Mouse (Mus musculus) CH12.LX (cell line): ENCODE results near the gene Dlg2. TPM values are rescaled to one million over a fixed set of nuclear protein-coding genes. Genes with fewer than 3 reads are reported as not detected.

Experiments used
- DNase-seq: peaks from one replicate; pipeline ENCODE4 v3.0.0-alpha.2; 2013; ENCODE audit errors: extremely low read depth
- H3K27ac ChIP-seq: 2 replicates; pipeline ENCODE4 v1.5.1; 2012; ENCODE audit warnings: low read depth, mild to moderate bottlenecking, control low read depth, moderate library complexity; ENCODE audit not compliant: insufficient read depth
- H3K27me3 ChIP-seq: replicated peaks from 2 replicates; pipeline ENCODE3; 2012; ENCODE audit warnings: inconsistent platforms
- H3K36me3 ChIP-seq, 2 experiments: replicated peaks in 1 of 2; 2 replicates each; pipeline versions ENCODE3 to v1.6.1; 2012; ENCODE audit warnings: inconsistent platforms in 1 of 2, low read length in 1 of 2, mild to moderate bottlenecking in 1 of 2, mixed read lengths in 1 of 2, moderate library complexity in 1 of 2; ENCODE audit not compliant: control insufficient read depth in 1 of 2, insufficient read depth in 1 of 2
- H3K4me1 ChIP-seq, 2 experiments: 2 replicates each; pipeline ENCODE4 v1.6.1; 2012; ENCODE audit warnings: inconsistent platforms in 1 of 2, moderate library complexity in 1 of 2; ENCODE audit not compliant: insufficient read depth in 2 of 2, control insufficient read depth in 1 of 2
- H3K4me2 ChIP-seq: 2 replicates; pipeline ENCODE4 v1.6.1; 2012; ENCODE audit warnings: low read depth, mild to moderate bottlenecking, control low read depth; ENCODE audit not compliant: poor library complexity, insufficient read depth, severe bottlenecking
- H3K4me3 ChIP-seq, 3 experiments: fragments of 150-350 bp in 1 of 3; sonication (generic) in 1 of 3; replicated peaks in 1 of 3; 2 replicates each; pipeline versions ENCODE3 to v1.5.1; 2011 to 2012; ENCODE audit warnings: low read depth in 2 of 3, low read length in 2 of 3, mild to moderate bottlenecking in 2 of 3, moderate library complexity in 2 of 3, control low read depth in 1 of 3, improper control_type of control experiment in 1 of 3, inconsistent platforms in 1 of 3, mixed read lengths in 1 of 3; ENCODE audit not compliant: poor library complexity in 1 of 3
- H3K79me2 ChIP-seq: replicated peaks from 2 replicates; pipeline ENCODE4 v1.6.1; 2012; ENCODE audit warnings: mild to moderate bottlenecking, moderate library complexity; ENCODE audit not compliant: control insufficient read depth, poor library complexity, insufficient read depth, severe bottlenecking; ENCODE audit errors: extremely low read depth
- H3K9ac ChIP-seq: 2 replicates; pipeline ENCODE4 v1.6.1; 2012; ENCODE audit warnings: low read depth, mild to moderate bottlenecking, control low read depth, moderate library complexity; ENCODE audit not compliant: insufficient read depth
- H3K9me3 ChIP-seq: replicated peaks from 2 replicates; pipeline ENCODE3; 2012; ENCODE audit warnings: low read length, inconsistent platforms, mixed read lengths
- BHLHE40 ChIP-seq: IDR thresholded peaks from 2 replicates; pipeline ENCODE4 v1.6.1; 2011; ENCODE audit warnings: mild to moderate bottlenecking, low read depth, low read length, improper control_type of control experiment
- CHD1 ChIP-seq: IDR thresholded peaks from 2 replicates; pipeline ENCODE4 v1.6.1; 2012; ENCODE audit warnings: low read depth, low read length, improper control_type of control experiment, inconsistent platforms
- ELF1 ChIP-seq: IDR thresholded peaks from 2 replicates; pipeline ENCODE4 v1.6.1; 2014; ENCODE audit warnings: low read depth, mild to moderate bottlenecking, inconsistent platforms, low read length, improper control_type of control experiment
- EP300 ChIP-seq: IDR thresholded peaks from 2 replicates; pipeline ENCODE4 v1.6.1; 2011; ENCODE audit warnings: low read length, improper control_type of control experiment
- ETS1 ChIP-seq: conservative IDR thresholded peaks from 2 replicates; pipeline ENCODE4 v1.6.1; 2012; ENCODE audit warnings: low read depth, mild to moderate bottlenecking, inconsistent platforms, low read length, improper control_type of control experiment, moderate library complexity
- GABPA ChIP-seq: IDR thresholded peaks from 2 replicates; pipeline ENCODE4 v1.6.1; 2012; ENCODE audit warnings: low read depth, low read length, improper control_type of control experiment, inconsistent platforms; ENCODE audit not compliant: insufficient replicate concordance
- IRF4 ChIP-seq: IDR thresholded peaks from 2 replicates; pipeline ENCODE4 v1.6.1; 2014; ENCODE audit warnings: low read depth, mild to moderate bottlenecking, inconsistent platforms, low read length, improper control_type of control experiment
- MAFK ChIP-seq: IDR thresholded peaks from 2 replicates; pipeline ENCODE4 v1.6.1; 2011; ENCODE audit warnings: low read length, improper control_type of control experiment; ENCODE audit not compliant: insufficient replicate concordance
- MEF2A ChIP-seq: IDR thresholded peaks from 2 replicates; pipeline ENCODE4 v1.6.1; 2014; ENCODE audit warnings: low read depth, mild to moderate bottlenecking, inconsistent platforms, low read length, improper control_type of control experiment, borderline replicate concordance
- NELFE ChIP-seq: IDR thresholded peaks from 2 replicates; pipeline ENCODE4 v1.6.1; 2011; ENCODE audit warnings: low read depth, low read length, improper control_type of control experiment
- POLR2A ChIP-seq: IDR thresholded peaks from 2 replicates; pipeline ENCODE4 v1.6.1; 2011; ENCODE audit warnings: low read depth, mild to moderate bottlenecking, improper control_type of control experiment, low read length
- SIN3A ChIP-seq: IDR thresholded peaks from 2 replicates; pipeline ENCODE4 v1.6.1; 2012; ENCODE audit warnings: low read length, improper control_type of control experiment, inconsistent platforms
- SMC3 ChIP-seq: IDR thresholded peaks from 2 replicates; pipeline ENCODE4 v1.6.1; 2011; ENCODE audit warnings: low read depth, low read length, improper control_type of control experiment
- TCF12 ChIP-seq: IDR thresholded peaks from 2 replicates; pipeline ENCODE4 v1.6.1; 2014; ENCODE audit warnings: low read depth, mild to moderate bottlenecking, inconsistent platforms, low read length, improper control_type of control experiment
- ZMIZ1 ChIP-seq: IDR thresholded peaks from 2 replicates; pipeline ENCODE4 v1.6.1; 2012; ENCODE audit warnings: low read depth, mild to moderate bottlenecking, inconsistent platforms, low read length, improper control_type of control experiment
- dilution Hi-C: fragments of 300-500 bp; cut with MboI; formaldehyde crosslinking; loops from 2 replicates; pipeline ENCODE4 v1.14.3; 2020; ENCODE audit warnings: low sequenced_read_pairs; ENCODE audit not compliant: extremely low pct_unique_long_range_greater_than_20kb, extremely low pct_ligation_motif_present
- in situ Hi-C: fragments of 300-500 bp; cut with MboI; formaldehyde crosslinking; loops from 3 replicates; pipeline ENCODE4 v1.14.3; 2019; ENCODE audit warnings: low sequenced_read_pairs, low pct_ligation_motif_present, low pct_unique_long_range_greater_than_20kb, mixed read lengths
- polyA plus RNA-seq: library from polyadenylated mRNA; unstranded; fragments of >175 nt; gene quantifications from 2 replicates; pipeline ENCODE4 v1.2.1, GENCODE M21; 2012; ENCODE audit warnings: low read depth; ENCODE audit not compliant: insufficient read length
- total RNA-seq, 2 experiments: library from RNA; depleted of rRNA; stranded (reverse); fragments of 300-350 nt in 1 of 2; fragments of >200 nt in 1 of 2; gene quantifications; 2 replicates each; pipeline ENCODE4 v1.2.3; 2012 to 2014

The Dlg2 gene
- total and polyA plus RNA-seq, 3 experiments, result 0.36 TPM; not detected in 2

DNA sequence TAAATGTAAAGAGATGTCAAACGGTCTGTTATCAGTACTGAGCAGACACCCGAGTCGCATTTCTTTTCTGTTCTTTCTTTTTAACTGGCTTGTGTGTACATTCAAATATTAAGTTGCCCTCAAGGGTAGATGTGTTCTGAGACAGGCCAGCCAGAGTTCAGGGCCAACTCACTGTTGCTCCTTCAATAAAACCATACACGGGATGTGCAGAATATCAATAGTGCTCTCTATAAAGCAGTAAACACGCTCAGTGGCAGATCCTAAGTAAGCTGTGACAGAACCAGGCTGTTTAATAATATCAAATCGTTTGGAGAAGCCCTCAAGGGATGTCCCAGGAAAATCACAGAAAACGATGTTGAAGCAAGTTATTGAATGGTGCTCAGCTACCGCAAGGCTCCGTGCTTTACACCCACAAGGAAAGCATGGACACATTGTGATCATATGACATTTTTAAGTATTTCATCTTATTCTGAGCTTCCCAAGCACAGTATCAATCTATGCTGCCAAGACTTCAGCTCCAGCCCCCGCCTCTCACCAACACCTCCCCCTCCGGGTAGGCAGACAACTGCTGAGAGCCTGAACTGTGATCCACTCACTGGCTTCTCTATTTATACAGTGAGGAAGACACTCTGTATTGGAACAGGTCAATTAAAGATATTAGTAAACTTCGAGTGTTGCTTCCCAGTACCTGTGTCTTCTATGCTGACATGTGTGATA lies 1458.6 kb downstream of the Dlg2 start:
- no peak for TF ChIP-seq GABPA
- TF ChIP-seq NELFE, result no peak
- no peak for TF ChIP-seq IRF4
- TF ChIP-seq ETS1, result no peak
- no peak for TF ChIP-seq ZMIZ1
- Histone ChIP-seq H3K27ac (no peak overlapping the region), H3K4me2 (no peak overlapping the region), H3K4me1 (no peaks in the 10 kb centered on the region), H3K9me3 (no peaks in the 10 kb centered on the region), H3K27me3 (no peaks in the 10 kb centered on the region), H3K79me2 (no peaks in the 10 kb centered on the region), H3K9ac (no peak overlapping the region), H3K4me3 (no peak overlapping the region), H3K36me3 (no peaks in the 10 kb centered on the region)
- dilution Hi-C loops (no loop called here), in situ Hi-C loops (no loop called here)
- no peak for DNase-seq

DNA sequence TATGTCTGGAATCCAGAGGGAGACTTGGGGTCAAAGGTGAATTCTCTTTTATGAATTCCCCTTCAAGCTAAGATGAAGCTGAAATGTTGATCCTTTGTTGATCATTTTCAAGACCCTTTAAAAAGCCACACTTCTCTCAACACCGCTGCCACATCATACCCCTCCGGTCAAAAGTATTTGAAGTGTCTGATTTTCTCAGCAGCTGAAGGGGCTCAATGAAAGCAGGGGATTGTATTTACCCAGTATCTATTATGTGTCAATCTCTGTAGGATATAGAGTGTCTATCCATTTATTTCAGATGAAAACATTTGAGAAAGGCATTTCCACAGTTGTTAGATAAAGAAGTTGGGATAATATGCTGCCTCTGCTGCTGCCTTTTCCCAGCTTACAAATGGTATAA lies 1459.7 kb downstream of the Dlg2 start:
- Histone ChIP-seq H3K27me3 (no peaks in the 10 kb centered on the region), H3K4me3 (no peak overlapping the region), H3K9me3 (no peaks in the 10 kb centered on the region), H3K4me1 (no peaks in the 10 kb centered on the region), H3K27ac (no peak overlapping the region), H3K36me3 (no peaks in the 10 kb centered on the region), H3K4me2 (no peak overlapping the region), H3K79me2 (no peaks in the 10 kb centered on the region), H3K9ac (no peak overlapping the region)
- TF ChIP-seq SMC3 (no peak), MAFK (no peak), CHD1 (no peak)
- dilution Hi-C loops (no loop called here), in situ Hi-C loops (no loop called here)
- DNase-seq, result no peak

GRCm38 (mm10) chr7:91943224-91943623 lies 1466.8 kb downstream of the Dlg2 start:
- no peak overlapping the region for H3K4me3 ChIP-seq
- TF ChIP-seq IRF4 (no peak), ELF1 (no peak), ETS1 (no peak), EP300 (no peak), TCF12 (no peak), MAFK (no peak), SMC3 (no peak), POLR2A (no peak), NELFE (no peak), BHLHE40 (no peak), MEF2A (no peak), SIN3A (no peak)
- H3K4me2 ChIP-seq, result no peak overlapping the region
- no peaks in the 10 kb centered on the region for H3K4me1 ChIP-seq
- no peaks in the 10 kb centered on the region for H3K79me2 ChIP-seq
- H3K9me3 ChIP-seq, result no peaks in the 10 kb centered on the region
- H3K36me3 ChIP-seq, result no peaks in the 10 kb centered on the region
- dilution Hi-C loops (no loop called here), in situ Hi-C loops (no loop called here)
- H3K27ac ChIP-seq, result no peak overlapping the region
- no peaks in the 10 kb centered on the region for H3K27me3 ChIP-seq
- no peak overlapping the region for H3K9ac ChIP-seq
- no peak for DNase-seq
